Mouse (Mus musculus) Muller cell, postnatal 12 days (primary cell): ENCODE results near the gene Fto.

Experiments
- DNase-seq: peaks from one replicate; pipeline ENCODE4 v3.0.0-alpha.2; 2015; ENCODE audit errors: inconsistent ontology term

Gene Fto

GRCm38 (mm10) chr8:91390369-91391020, 77.2 kb downstream of the Fto start:
- no peak for DNase-seq

- no peak for DNase-seq
Measured at GRCm38 (mm10) chr8:91392261-91392660, 78.9 kb downstream of the Fto start.

GRCm38 (mm10) chr8:91395340-91396055, 82.2 kb downstream of the Fto start:
- peak; percentile 90 for DNase-seq

GRCm38 (mm10) chr8:91398053-91398452, 84.7 kb downstream of the Fto start:
- no peak for DNase-seq

- DNase-seq, result no peak
Measured at GRCm38 (mm10) chr8:91402980-91403975, 90.0 kb downstream of the Fto start.

GRCm38 (mm10) chr8:91404311-91404710, 91.0 kb downstream of the Fto start:
- DNase-seq, result no peak

GRCm38 (mm10) chr8:91405099-91405498, 91.8 kb downstream of the Fto start:
- DNase-seq, result no peak

- DNase-seq, result no peak
Measured at GRCm38 (mm10) chr8:91406624-91407290, 93.4 kb downstream of the Fto start.

GRCm38 (mm10) chr8:91407880-91408279, 94.6 kb downstream of the Fto start:
- DNase-seq, result no peak

- no peak for DNase-seq
Measured at GRCm38 (mm10) chr8:91410007-91410406, 96.7 kb downstream of the Fto start.

GRCm38 (mm10) chr8:91424491-91425074, 111.3 kb downstream of the Fto start:
- DNase-seq, result peak; percentile 81

GRCm38 (mm10) chr8:91425251-91425866, 112.0 kb downstream of the Fto start:
- DNase-seq, result no peak

- DNase-seq, result no peak
Measured at GRCm38 (mm10) chr8:91426496-91426895, 113.2 kb downstream of the Fto start.

- DNase-seq, result no peak
Measured at GRCm38 (mm10) chr8:91430333-91430940, 117.1 kb downstream of the Fto start.

GRCm38 (mm10) chr8:91436036-91436435, 122.7 kb downstream of the Fto start:
- no peak for DNase-seq

- no peak for DNase-seq
Measured at GRCm38 (mm10) chr8:91443911-91444310, 130.6 kb downstream of the Fto start.

GRCm38 (mm10) chr8:91444636-91445410, 131.5 kb downstream of the Fto start:
- no peak for DNase-seq

GRCm38 (mm10) chr8:91445516-91445915, 132.2 kb downstream of the Fto start:
- DNase-seq, result no peak

GRCm38 (mm10) chr8:91446008-91446407, 132.7 kb downstream of the Fto start:
- DNase-seq, result no peak
